Mouse (Mus musculus) cerebellum, adult 2 months (tissue): Measurements from ENCODE around the gene Fam228a.

ENCODE experiments used
- CTCF ChIP-seq: fragments of 200-500 bp; IDR thresholded peaks from 2 replicates; pipeline ENCODE4 v1.5.1; 2011; ENCODE audit warnings: low read depth, mild to moderate bottlenecking, control low read depth, low read length, moderate library complexity, borderline replicate concordance; ENCODE audit not compliant: insufficient read depth
- POLR2A ChIP-seq: fragments of 200-500 bp; IDR thresholded peaks from 2 replicates; pipeline ENCODE4 v1.6.1; 2011; ENCODE audit warnings: low read length, control low read depth, borderline replicate concordance; ENCODE audit not compliant: insufficient read depth

DNA sequence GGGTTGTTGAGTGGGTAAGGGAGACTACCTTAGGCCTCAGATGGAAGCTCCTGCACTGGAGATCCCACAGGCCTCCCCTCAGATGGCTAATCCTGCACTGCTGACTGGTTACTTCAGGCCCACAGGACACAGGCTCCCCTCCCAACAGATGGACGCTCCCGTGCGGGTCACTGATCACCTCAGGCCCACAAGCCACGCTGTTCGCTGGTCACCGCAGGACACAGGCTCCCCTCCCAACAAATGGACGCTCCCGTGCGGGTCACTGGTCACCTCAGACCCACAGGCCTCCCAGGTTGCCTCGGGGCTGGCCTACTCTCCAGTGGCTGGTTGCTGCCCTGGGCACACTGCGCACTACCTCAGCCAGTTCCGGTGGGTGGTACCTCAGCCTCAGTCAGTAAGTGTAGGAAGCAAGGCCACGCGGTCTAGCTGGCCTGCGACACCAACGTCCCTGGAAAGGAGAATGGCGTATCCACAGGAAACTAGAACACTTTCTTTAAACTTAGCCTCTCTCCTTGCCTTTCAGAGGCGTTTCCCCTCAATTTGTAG, at the start of gene Fam228a:
- TF ChIP-seq CTCF = no peak
- no peak for TF ChIP-seq POLR2A
